Mouse (Mus musculus): ENCODE measurements around the gene Zfp839.

DNA sequence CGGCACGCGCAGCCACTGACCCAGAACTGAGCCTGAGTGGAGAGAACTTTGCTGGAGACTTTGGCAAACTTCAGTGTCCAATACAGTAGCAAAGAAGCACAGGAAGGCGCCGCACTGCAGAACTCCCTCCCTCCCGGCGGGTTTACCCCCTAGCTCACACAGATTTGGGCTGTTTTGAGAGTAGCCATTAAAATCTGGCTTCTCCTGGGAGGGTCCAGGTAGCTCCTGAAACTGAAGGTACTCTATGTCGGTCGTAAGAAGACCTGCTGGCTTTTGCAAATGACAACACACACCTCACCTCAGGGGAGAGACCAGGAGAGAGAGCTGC lies 840 bp downstream of the Zfp839 start:
- TF ChIP-seq EP300 (IDR thresholded peaks at IDR 0.05; ENCODE audit: insufficient read depth, low read depth, low read length) (no peak), CTCF (IDR thresholded peaks at IDR 0.05) (no peak)

Measured in heart, adult 2 months (tissue).